Mouse (Mus musculus): ENCODE data around the gene Itga1. TPM values are rescaled to one million over a fixed set of nuclear protein-coding genes. Genes with fewer than 3 reads are reported as not detected.

Itga1 gene
- total and polyA plus RNA-seq, 3 experiments = not detected

DNA sequence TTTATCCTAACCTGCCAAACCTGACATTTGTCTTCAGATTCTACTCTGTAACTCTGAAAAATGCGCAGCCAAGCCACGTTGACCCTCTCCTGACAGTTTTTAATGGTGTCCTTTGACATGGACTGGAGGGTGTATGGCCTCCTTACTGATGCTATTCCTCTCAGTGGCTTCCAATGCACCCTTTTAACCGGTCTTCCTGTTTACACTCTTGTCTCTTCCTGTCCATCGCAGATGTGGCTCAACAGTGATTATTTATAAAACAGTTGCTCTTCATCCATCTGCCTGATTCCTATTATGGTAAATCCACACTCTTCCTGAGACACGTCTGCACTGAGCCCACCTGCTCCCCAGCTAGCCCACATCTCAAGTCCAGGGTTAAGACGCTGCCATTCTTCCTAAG, 15.8 kb downstream of the Itga1 start:
- no peaks in the 10 kb centered on the region for H3K9me3 ChIP-seq (replicated peaks; ENCODE audit: insufficient read depth, low read length)
- no peak overlapping the region for H3K9ac ChIP-seq (ENCODE audit: control insufficient read depth, low read depth, low read length, poor library complexity, severe bottlenecking)
- no peak overlapping the region for H3K27ac ChIP-seq (ENCODE audit: control insufficient read depth, low read depth, low read length)
- no peak overlapping the region for H3K4me3 ChIP-seq (ENCODE audit: control insufficient read depth in 1 of 2, insufficient read depth in 1 of 2, low read depth in 2 of 2, low read length in 2 of 2)
- peaks cover 20% of the 10 kb centered on the region for H3K79me2 ChIP-seq (ENCODE audit: control insufficient read depth, insufficient read depth, low read length, poor library complexity)
- no peaks in the 10 kb centered on the region for H3K27me3 ChIP-seq (ENCODE audit: control insufficient read depth in 1 of 2, insufficient read depth in 2 of 2, low read length in 2 of 2)
- peaks cover 7 to 13% of the 10 kb centered on the region in 2 experiments; a peak in 3 of 4 replicates for H3K36me3 ChIP-seq (ENCODE audit: control insufficient read depth in 1 of 2, insufficient read depth in 2 of 2, low read length in 2 of 2)
- peaks cover 4 to 6% of the 10 kb centered on the region in 2 experiments; a peak in 2 of 4 replicates for H3K4me1 ChIP-seq (ENCODE audit: control insufficient read depth in 1 of 2, insufficient read depth in 2 of 2, low read length in 2 of 2)
- TF ChIP-seq SIN3A (IDR thresholded peaks at IDR 0.05; ENCODE audit: low read length) = no peak
- TF ChIP-seq JUND (IDR thresholded peaks at IDR 0.05; ENCODE audit: low read depth, low read length) = no peak
- TF ChIP-seq MYB (IDR thresholded peaks at IDR 0.05; ENCODE audit: low read depth, low read length) = no peak
- no peak for TF ChIP-seq MAFK (IDR thresholded peaks at IDR 0.05; ENCODE audit: borderline replicate concordance, low read depth, low read length)
- TF ChIP-seq ZMIZ1 (IDR thresholded peaks at IDR 0.05; ENCODE audit: low read depth, low read length) = no peak
- no peak for TF ChIP-seq TAL1 (IDR thresholded peaks at IDR 0.05; ENCODE audit: low read length)
- TF ChIP-seq CTCF (IDR thresholded peaks at IDR 0.05 in 2 of 3, conservative IDR thresholded peaks at IDR 0.05 in 1 of 3; ENCODE audit: control insufficient read depth in 1 of 3, insufficient read depth in 1 of 3, low read depth in 2 of 3, low read length in 3 of 3, poor library complexity in 1 of 3, severe bottlenecking in 1 of 3) = no peak
- no peak for TF ChIP-seq SMC3 (IDR thresholded peaks at IDR 0.05; ENCODE audit: low read depth, low read length)
- TF ChIP-seq MEF2A (IDR thresholded peaks at IDR 0.05; ENCODE audit: extremely low read depth, insufficient replicate concordance, low read depth, low read length, poor library complexity, severe bottlenecking) = no peak
- TF ChIP-seq ZKSCAN1 (IDR thresholded peaks at IDR 0.05; ENCODE audit: low read depth, low read length) = no peak
- no peak for TF ChIP-seq RCOR1 (IDR thresholded peaks at IDR 0.05; ENCODE audit: low read depth, low read length)
- DNase-seq (ENCODE audit: low read depth, low spot score) = no peak

DNA sequence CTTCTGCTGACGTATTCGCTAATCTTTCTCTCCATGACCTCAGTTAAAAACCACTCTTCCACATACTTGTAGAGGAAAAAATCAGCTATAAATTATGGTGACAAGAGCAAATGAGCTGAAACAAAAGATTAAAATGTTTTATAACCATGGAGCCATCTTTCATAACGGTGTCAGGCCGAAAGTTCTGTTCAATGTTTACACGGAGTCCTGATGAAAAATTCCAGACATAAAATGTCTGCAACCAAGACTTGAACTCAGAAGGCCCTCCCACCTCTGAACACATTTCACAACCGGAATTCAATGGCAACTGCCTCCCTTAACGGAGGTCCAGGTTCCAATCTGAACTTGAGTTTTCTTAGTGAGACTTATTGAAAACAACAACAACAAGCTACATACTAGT, 19.4 kb downstream of the Itga1 start:
- no peak for DNase-seq (ENCODE audit: low read depth, low spot score)
- TF ChIP-seq ZNF384 (IDR thresholded peaks at IDR 0.05; ENCODE audit: low read depth, low read length) (no peak), TBP (IDR thresholded peaks at IDR 0.05; ENCODE audit: low read depth, low read length) (no peak)
- H3K4me1 ChIP-seq (ENCODE audit: control insufficient read depth in 1 of 2, insufficient read depth in 2 of 2, low read length in 2 of 2) = no peaks in the 10 kb centered on the region
- H3K27me3 ChIP-seq (ENCODE audit: control insufficient read depth in 1 of 2, insufficient read depth in 2 of 2, low read length in 2 of 2) = no peaks in the 10 kb centered on the region
- H3K4me3 ChIP-seq (ENCODE audit: control insufficient read depth in 1 of 2, insufficient read depth in 1 of 2, low read depth in 2 of 2, low read length in 2 of 2) = no peak overlapping the region
- H3K79me2 ChIP-seq (ENCODE audit: control insufficient read depth, insufficient read depth, low read length, poor library complexity) = no peaks in the 10 kb centered on the region
- no peak overlapping the region for H3K9ac ChIP-seq (ENCODE audit: control insufficient read depth, low read depth, low read length, poor library complexity, severe bottlenecking)
- peaks cover under 1% of the 10 kb centered on the region in 2 experiments; a peak in 2 of 4 replicates for H3K36me3 ChIP-seq (ENCODE audit: control insufficient read depth in 1 of 2, insufficient read depth in 2 of 2, low read length in 2 of 2)
- no peak overlapping the region for H3K27ac ChIP-seq (ENCODE audit: control insufficient read depth, low read depth, low read length)
- H3K9me3 ChIP-seq (replicated peaks; ENCODE audit: insufficient read depth, low read length) = no peaks in the 10 kb centered on the region

DNA sequence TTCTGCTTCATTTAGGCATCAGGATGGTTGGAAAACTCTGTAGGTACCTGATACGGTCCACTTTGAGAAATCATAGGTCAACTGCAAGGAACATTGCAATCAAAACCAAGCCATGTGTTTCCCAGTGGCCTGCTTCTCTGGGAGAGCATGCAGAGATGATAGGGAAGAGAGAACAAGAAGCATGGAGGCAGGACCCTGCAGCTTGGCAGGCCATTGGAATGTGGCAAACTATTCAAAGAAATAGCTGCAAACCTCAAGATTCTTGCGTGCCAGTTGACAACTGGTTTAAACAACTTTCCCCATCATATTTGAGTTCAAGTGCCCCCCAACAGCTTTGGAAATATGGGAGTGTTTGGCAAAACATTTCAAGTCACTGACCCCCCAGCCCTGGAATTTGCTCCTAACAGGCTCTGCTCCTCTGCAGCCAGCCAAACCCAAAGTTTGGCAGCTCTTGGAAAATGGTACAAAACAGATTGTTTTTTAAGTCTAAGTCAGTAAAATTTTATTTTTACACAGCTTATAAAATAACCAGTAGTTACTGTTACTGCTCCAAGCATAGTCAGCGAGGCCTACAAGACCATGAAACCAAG, 21.7 kb downstream of the Itga1 start:
- DNase-seq (ENCODE audit: low read depth, low spot score) = no peak
- no peak overlapping the region for H3K27ac ChIP-seq (ENCODE audit: control insufficient read depth, low read depth, low read length)
- H3K9ac ChIP-seq (ENCODE audit: control insufficient read depth, low read depth, low read length, poor library complexity, severe bottlenecking) = no peak overlapping the region

More for the DNA sequence above, 21.7 kb downstream of the Itga1 start:
- no peak overlapping the region for H3K4me3 ChIP-seq (ENCODE audit: control insufficient read depth in 1 of 2, insufficient read depth in 1 of 2, low read depth in 2 of 2, low read length in 2 of 2)
- no peak for TF ChIP-seq MYC (IDR thresholded peaks at IDR 0.05; ENCODE audit: low read depth, low read length)
- no peak for TF ChIP-seq MAFK (IDR thresholded peaks at IDR 0.05; ENCODE audit: borderline replicate concordance, low read depth, low read length)
- no peak for TF ChIP-seq ZKSCAN1 (IDR thresholded peaks at IDR 0.05; ENCODE audit: low read depth, low read length)
- TF ChIP-seq TBP (IDR thresholded peaks at IDR 0.05; ENCODE audit: low read depth, low read length) = no peak
- TF ChIP-seq MAX (IDR thresholded peaks at IDR 0.05; ENCODE audit: low read length) = no peak
- H3K36me3 ChIP-seq (ENCODE audit: control insufficient read depth in 1 of 2, insufficient read depth in 2 of 2, low read length in 2 of 2) = no peaks in the 10 kb centered on the region
- H3K27me3 ChIP-seq (ENCODE audit: control insufficient read depth in 1 of 2, insufficient read depth in 2 of 2, low read length in 2 of 2) = no peaks in the 10 kb centered on the region
- no peaks in the 10 kb centered on the region for H3K79me2 ChIP-seq (ENCODE audit: control insufficient read depth, insufficient read depth, low read length, poor library complexity)
- no peaks in the 10 kb centered on the region for H3K4me1 ChIP-seq (ENCODE audit: control insufficient read depth in 1 of 2, insufficient read depth in 2 of 2, low read length in 2 of 2)
- no peaks in the 10 kb centered on the region for H3K9me3 ChIP-seq (replicated peaks; ENCODE audit: insufficient read depth, low read length)
